Mouse (Mus musculus): ENCODE data around the gene Med27. TPM values are rescaled to one million over a fixed set of nuclear protein-coding genes. Genes with fewer than 3 reads are reported as not detected.

Gene Med27
- total RNA-seq (2023): 42.7 TPM

DNA sequence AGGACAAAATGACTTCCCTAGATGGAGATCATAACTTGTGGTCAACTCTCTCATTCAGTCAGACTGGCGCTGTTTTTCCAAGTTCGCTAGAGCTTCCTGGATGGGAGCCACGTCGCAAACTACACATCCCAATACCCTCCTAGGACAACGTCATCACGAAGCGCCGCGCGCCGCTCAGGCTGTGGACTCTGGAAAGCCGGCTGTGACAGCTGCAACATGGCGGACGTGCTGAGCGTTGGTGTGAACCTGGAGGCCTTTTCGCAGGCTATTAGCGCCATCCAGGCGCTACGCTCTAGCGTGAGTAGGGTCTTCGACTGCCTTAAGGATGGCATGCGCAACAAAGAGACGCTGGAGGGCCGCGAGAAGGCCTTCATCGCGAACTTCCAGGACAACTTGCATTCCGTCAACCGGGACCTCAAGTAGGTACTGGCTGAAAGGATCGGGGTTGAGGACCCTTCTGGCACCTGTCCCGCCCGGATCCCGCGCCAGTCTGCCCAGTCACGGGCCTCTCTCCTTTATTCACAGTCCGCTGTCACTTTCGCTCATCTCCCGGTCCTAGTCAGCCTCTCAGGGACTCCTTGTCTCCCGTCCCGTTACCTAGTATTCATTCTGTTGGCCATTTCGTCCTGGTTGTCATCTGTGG is at the start of gene Med27:
Med27 (plus strand) TSS at position 191 of the 643 bp plus-strand sequence.

Other genes starting within 250 kb of the Med27 start
- gene Setx, start 222.6 kb upstream of the Med27 start, total RNA-seq (2023): 137 TPM
- 14.3 TPM for gene Ntng2, start 93.8 kb upstream of the Med27 start, total RNA-seq (2023)

Measured in CD4-positive naive resting alpha-beta T cell, adult 57 days (primary cell).